24 mouse cellular contexts compared by ENCODE assay signal in genomic region chr2:94042461-94042860, GRCm38 (mm10). TPM values are rescaled to one million over a fixed set of nuclear protein-coding genes. Genes with fewer than 3 reads are reported as not detected.
DNase-seq lines count a peak whose midpoint lies in the region; ATAC-seq and TF ChIP-seq lines count a peak whose summit lies in the region.
"Had no signal": no experiment of that assay in that cellular context is flagged by ENCODE, and none has a peak within 500 bp of the region (broad histone marks: within the 10 kb centered on the region; RNA-seq: fewer than 3 reads in every experiment).

No protein-coding gene starts in this region.

- H3K4me1 ChIP-seq in kidney, adult 2 months (ENCODE audit: control insufficient read depth, insufficient read depth, low read length): no peaks in the 10 kb centered on the region; the same call in 1 of the 2 replicates
- peaks cover 35% of the 10 kb centered on the region for H3K4me1 ChIP-seq in midbrain, embryonic 13.5 days (replicated peaks)
- H3K4me1 ChIP-seq in midbrain, embryonic 11.5 days (ENCODE audit: control insufficient read depth, insufficient read depth, low read length): peaks cover 4% of the 10 kb centered on the region; the same call in 1 of the 2 replicates
- peaks cover 31% of the 10 kb centered on the region for H3K4me1 ChIP-seq in midbrain, embryonic 16.5 days (ENCODE audit: control insufficient read depth, insufficient read depth, low read length)
- H3K4me1 ChIP-seq: embryonic facial prominence, embryonic 15.5 days had no signal

- H3K27ac ChIP-seq in kidney, adult 2 months (ENCODE audit: insufficient read depth, low read depth, low read length): no peak overlapping the region
- peak overlapping the region; percentile 73; the same call in 1 of the 2 replicates for H3K27ac ChIP-seq in midbrain, embryonic 13.5 days
- H3K27ac ChIP-seq in midbrain, embryonic 11.5 days (ENCODE audit: low read depth, low read length): no peak overlapping the region
- H3K27ac ChIP-seq in midbrain, embryonic 16.5 days (ENCODE audit: low read length): peak overlapping the region; percentile 75
- H3K27ac ChIP-seq: embryonic facial prominence, embryonic 15.5 days; forebrain, embryonic 10.5 days; gastrocnemius, adult 2 months; heart, embryonic 13.5 days had no signal

- no peaks in the 10 kb centered on the region for H3K27me3 ChIP-seq in kidney, adult 2 months (replicated peaks; ENCODE audit: control insufficient read depth, insufficient read depth, low read length)
- H3K27me3 ChIP-seq in midbrain, embryonic 13.5 days: no peaks in the 10 kb centered on the region
- no peaks in the 10 kb centered on the region for H3K27me3 ChIP-seq in midbrain, embryonic 11.5 days (ENCODE audit: control insufficient read depth, insufficient read depth, low read length)
- H3K27me3 ChIP-seq in midbrain, embryonic 16.5 days (ENCODE audit: control insufficient read depth, insufficient read depth, low read depth, low read length): no peaks in the 10 kb centered on the region
- H3K27me3 ChIP-seq: embryonic facial prominence, embryonic 15.5 days; heart, embryonic 13.5 days had no signal

- DNase-seq in kidney, adult 2 months: peak; percentile 48
- no peak for DNase-seq in kidney, postnatal 4 days
- no peak for DNase-seq in midbrain, embryonic 11.5 days (ENCODE audit: low spot score, missing footprints)
- DNase-seq in left cerebral cortex, adult 9 months (ENCODE audit: low spot score in 2 of 2): no peak
- DNase-seq: adrenal gland, postnatal 10 days; cerebellum, adult 11 months; cerebellum, adult 8-10 months; cerebellum, postnatal 14 days; embryo, embryonic 11 days; gastrocnemius, adult 2 months; gastrocnemius, postnatal 25 days; heart, postnatal 36 days had no signal

- H3K4me2 ChIP-seq in midbrain, embryonic 13.5 days (replicated peaks): no peak overlapping the region
- no peak overlapping the region for H3K4me2 ChIP-seq in midbrain, embryonic 11.5 days
- no peak overlapping the region for H3K4me2 ChIP-seq in midbrain, embryonic 16.5 days (ENCODE audit: low read length)
- H3K4me2 ChIP-seq: embryonic facial prominence, embryonic 15.5 days; heart, embryonic 13.5 days had no signal

- no peak for ATAC-seq in midbrain, embryonic 13.5 days
- no peak for ATAC-seq in midbrain, embryonic 11.5 days (ENCODE audit: low FRiP score)
- no peak for ATAC-seq in midbrain, embryonic 16.5 days
- ATAC-seq: hindbrain, postnatal 0 days had no signal

- H3K4me3 ChIP-seq in kidney, adult 2 months (ENCODE audit: insufficient read depth, low read depth, low read length): no peak overlapping the region
- no peak overlapping the region for H3K4me3 ChIP-seq in midbrain, embryonic 13.5 days (replicated peaks)
- no peak overlapping the region for H3K4me3 ChIP-seq in midbrain, embryonic 11.5 days (ENCODE audit: low read depth, low read length)
- no peak overlapping the region for H3K4me3 ChIP-seq in midbrain, embryonic 16.5 days (ENCODE audit: low read depth, low read length)
- H3K4me3 ChIP-seq: embryonic facial prominence, embryonic 15.5 days; erythroblast, embryonic 14.5 days; forebrain, embryonic 10.5 days; gastrocnemius, adult 2 months; heart, embryonic 13.5 days had no signal

- H3K9ac ChIP-seq in midbrain, embryonic 13.5 days (replicated peaks): no peak overlapping the region
- no peak overlapping the region for H3K9ac ChIP-seq in midbrain, embryonic 11.5 days (ENCODE audit: low read length)
- no peak overlapping the region for H3K9ac ChIP-seq in midbrain, embryonic 16.5 days (ENCODE audit: low read depth, low read length)
- H3K9ac ChIP-seq: embryonic facial prominence, embryonic 15.5 days; heart, embryonic 13.5 days had no signal

- H3K9me3 ChIP-seq in midbrain, embryonic 13.5 days: no peaks in the 10 kb centered on the region
- no peaks in the 10 kb centered on the region for H3K9me3 ChIP-seq in midbrain, embryonic 11.5 days (ENCODE audit: control insufficient read depth, low read length)
- H3K9me3 ChIP-seq in midbrain, embryonic 16.5 days (replicated peaks; ENCODE audit: control insufficient read depth, low read length, poor library complexity, severe bottlenecking): no peaks in the 10 kb centered on the region
- H3K9me3 ChIP-seq: embryonic facial prominence, embryonic 15.5 days; forebrain, embryonic 10.5 days; G1E; heart, embryonic 13.5 days had no signal

- no peaks in the 10 kb centered on the region for H3K36me3 ChIP-seq in kidney, adult 2 months (ENCODE audit: control insufficient read depth, insufficient read depth, low read length)
- no peaks in the 10 kb centered on the region; the same call in 1 of the 2 replicates for H3K36me3 ChIP-seq in midbrain, embryonic 13.5 days
- H3K36me3 ChIP-seq in midbrain, embryonic 11.5 days (ENCODE audit: control insufficient read depth, insufficient read depth, low read length): no peaks in the 10 kb centered on the region
- no peaks in the 10 kb centered on the region for H3K36me3 ChIP-seq in midbrain, embryonic 16.5 days (ENCODE audit: control insufficient read depth, insufficient read depth, low read length)

- 77% methylated on average over 3 of the region's 3 CpGs for WGBS in kidney, adult 2 months
- WGBS in midbrain, embryonic 13.5 days: 93% methylated on average over 3 of the region's 3 CpGs
- 90% methylated on average over 3 of the region's 3 CpGs for WGBS in midbrain, embryonic 11.5 days
- WGBS in midbrain, embryonic 16.5 days: 84% methylated on average over 3 of the region's 3 CpGs

- no peak for TF ChIP-seq CTCF in kidney, adult 2 months (conservative IDR thresholded peaks at IDR 0.05; ENCODE audit: insufficient read depth, insufficient read length, low read depth, low read length)

- no peak for TF ChIP-seq POLR2A in kidney, adult 2 months (IDR thresholded peaks at IDR 0.05; ENCODE audit: low read depth, low read length)

RNA-seq across cellular contexts. Expression of gene Alkbh3, which starts 31.9 kb away (rescaled TPM):
- 59.8 and 62.3 TPM in 2 replicates for polyA plus RNA-seq in kidney, adult 2 months (2012; rRNA removed)
- 53.5 and 59.6 TPM in 2 replicates for polyA plus RNA-seq in midbrain, embryonic 13.5 days (2015; fragmentation: Nextera tagmentation; extraction: Ambion mirVana)
- polyA plus RNA-seq in midbrain, embryonic 11.5 days (2014; fragmentation: Nextera tagmentation; extraction: Ambion mirVana): 50.8 and 51.3 TPM in 2 replicates
- 46.2 and 46.4 TPM in 2 replicates for polyA plus RNA-seq in midbrain, embryonic 16.5 days (2015; fragmentation: Nextera tagmentation; extraction: Ambion mirVana)

RNA-seq across cellular contexts. Expression of gene Gm27027, which starts 46.3 kb away (rescaled TPM):
- polyA plus RNA-seq in kidney, adult 2 months (2012; rRNA removed): not detected in 2 replicates
- polyA plus RNA-seq in midbrain, embryonic 13.5 days (2015; fragmentation: Nextera tagmentation; extraction: Ambion mirVana): not detected in 2 replicates
- polyA plus RNA-seq in midbrain, embryonic 11.5 days (2014; fragmentation: Nextera tagmentation; extraction: Ambion mirVana): not detected in 2 replicates
- not detected in 2 replicates for polyA plus RNA-seq in midbrain, embryonic 16.5 days (2015; fragmentation: Nextera tagmentation; extraction: Ambion mirVana)
- polyA plus RNA-seq: brain, embryonic 14.5 days; embryonic facial prominence, embryonic 11.5 days; embryonic facial prominence, embryonic 15.5 days; erythroblast, embryonic 14.5 days; forebrain, embryonic 10.5 days; G1E; heart, embryonic 13.5 days; heart, postnatal 0 days; hindbrain, embryonic 11.5 days; hindbrain, postnatal 0 days had no signal

Comparison
In these comparisons a context has a peak if more than half of its experiments do, and no peak if none do; other contexts are left out.
1. H3K27ac ChIP-seq: peak in midbrain, embryonic 13.5 days (single experiment) and midbrain, embryonic 16.5 days (single experiment); none in kidney, adult 2 months (single experiment) and midbrain, embryonic 11.5 days (single experiment).